Mouse (Mus musculus) thymus, adult 2 months (tissue): ENCODE results near the gene Pcolce.

Experiments
- CTCF ChIP-seq: fragments of 200-500 bp; IDR thresholded peaks from 2 replicates; pipeline ENCODE4 v1.5.1; 2012; ENCODE audit warnings: mild to moderate bottlenecking, control low read depth, low read length, moderate library complexity, borderline replicate concordance; ENCODE audit not compliant: control insufficient read depth, poor library complexity, insufficient read depth; ENCODE audit errors: extremely low read depth
- POLR2A ChIP-seq: fragments of 200-500 bp; IDR thresholded peaks from 2 replicates; pipeline ENCODE4 v1.6.1; 2012; ENCODE audit warnings: mild to moderate bottlenecking, low read length, control low read depth, moderate library complexity; ENCODE audit not compliant: control insufficient read depth, poor library complexity, insufficient read depth; ENCODE audit errors: extremely low read depth

GRCm38 (mm10) chr5:137584976-137585375, 28.6 kb downstream of the Pcolce start:
- TF ChIP-seq CTCF: no peak
- no peak for TF ChIP-seq POLR2A
